Mouse (Mus musculus): ENCODE results near the gene Rnf123.

DNA sequence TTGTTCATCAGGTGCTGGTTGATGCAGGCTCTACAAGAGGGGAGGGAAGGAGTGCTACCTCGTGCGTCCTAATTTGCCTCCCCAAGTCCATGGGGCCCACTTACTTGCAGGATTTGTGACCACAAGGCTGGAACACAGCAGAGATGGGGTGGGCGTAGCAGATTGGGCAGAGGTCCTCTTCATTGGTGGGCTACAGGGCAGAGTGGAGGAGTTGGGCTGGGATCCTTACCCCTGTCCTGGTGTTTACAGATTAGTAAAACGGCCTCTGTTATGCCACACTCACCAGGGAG is 31.3 kb downstream of the Rnf123 start:
- TF ChIP-seq CTCF (IDR thresholded peaks at IDR 0.05; ENCODE audit: low read depth) (no peak), EP300 (optimal IDR thresholded peaks at IDR 0.05) (no peak)

All from stomach, postnatal 0 days (tissue).